Mouse (Mus musculus): Measurements from ENCODE around the gene Urad.

The Urad gene

GRCm38 (mm10) chr5:147300917-147301780 is 21.1 kb downstream of the Urad start:
- DNase-seq (ENCODE audit: low spot score in 2 of 2), result no peak

GRCm38 (mm10) chr5:147300001-147300363 is 22.3 kb downstream of the Urad start:
- no peak for DNase-seq (ENCODE audit: low spot score in 2 of 2)

GRCm38 (mm10) chr5:147299255-147300000 is 22.8 kb downstream of the Urad start:
- no peak for DNase-seq (ENCODE audit: low spot score in 2 of 2)

- no peak for DNase-seq (ENCODE audit: low spot score in 2 of 2)
Measured at GRCm38 (mm10) chr5:147297249-147297648, 25.0 kb downstream of the Urad start.

- DNase-seq (ENCODE audit: low spot score in 2 of 2), result no peak
Measured at GRCm38 (mm10) chr5:147294121-147294520, 28.1 kb downstream of the Urad start.

GRCm38 (mm10) chr5:147293127-147293910 is 28.9 kb downstream of the Urad start:
- DNase-seq (ENCODE audit: low spot score in 2 of 2), result peak in 1 of 2 experiments; percentile 38

GRCm38 (mm10) chr5:147292506-147293120 is 29.6 kb downstream of the Urad start:
- DNase-seq (ENCODE audit: low spot score in 2 of 2), result no peak

- no peak for DNase-seq (ENCODE audit: low spot score in 2 of 2)
Measured at GRCm38 (mm10) chr5:147291764-147292505, 30.3 kb downstream of the Urad start.

- no peak for DNase-seq (ENCODE audit: low spot score in 2 of 2)
Measured at GRCm38 (mm10) chr5:147284365-147284764, 37.9 kb downstream of the Urad start.

GRCm38 (mm10) chr5:147277547-147277925 is 44.7 kb downstream of the Urad start:
- no peak for DNase-seq (ENCODE audit: low spot score in 2 of 2)

GRCm38 (mm10) chr5:147276701-147277546 is 45.3 kb downstream of the Urad start:
- no peak for DNase-seq (ENCODE audit: low spot score in 2 of 2)

- DNase-seq (ENCODE audit: low spot score in 2 of 2), result no peak
Measured at GRCm38 (mm10) chr5:147275761-147276160, 46.5 kb downstream of the Urad start.

- no peak for DNase-seq (ENCODE audit: low spot score in 2 of 2)
Measured at GRCm38 (mm10) chr5:147274174-147275141, 47.8 kb downstream of the Urad start.

- DNase-seq (ENCODE audit: low spot score in 2 of 2), result no peak
Measured at GRCm38 (mm10) chr5:147272808-147273345, 49.4 kb downstream of the Urad start.

GRCm38 (mm10) chr5:147272046-147272807 is 50.0 kb downstream of the Urad start:
- no peak for DNase-seq (ENCODE audit: low spot score in 2 of 2)

GRCm38 (mm10) chr5:147270673-147271655 is 51.3 kb downstream of the Urad start:
- DNase-seq (ENCODE audit: low spot score in 2 of 2), result no peak

Measured in frontal cortex, postnatal 14 days (tissue).